Mouse (Mus musculus): Measurements from ENCODE around the gene Zdhhc8. TPM values are rescaled to one million over a fixed set of nuclear protein-coding genes. Genes with fewer than 3 reads are reported as not detected.

Gene Zdhhc8
- polyA plus RNA-seq, 1 experiment = 52.3 TPM

DNA sequence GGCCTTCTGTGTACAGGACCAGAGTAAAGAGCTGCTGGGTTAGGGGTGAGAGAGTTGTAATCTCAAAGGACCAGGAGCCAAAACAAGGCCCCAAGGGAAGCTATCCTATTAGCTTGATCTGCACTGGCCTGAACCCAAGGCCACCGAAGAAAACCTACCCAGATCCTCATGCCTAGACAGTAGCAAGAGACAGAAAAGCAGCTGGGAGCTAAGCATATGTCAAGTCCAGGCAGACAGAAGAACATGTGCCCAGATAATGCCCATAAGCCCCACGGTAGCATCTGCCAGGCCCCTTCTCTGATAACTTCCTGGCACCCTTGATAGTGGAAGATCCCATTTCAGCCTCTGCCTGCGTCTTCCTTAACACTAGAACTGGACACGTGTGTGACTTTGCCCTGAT is 48.1 kb downstream of the Zdhhc8 start:
- Histone ChIP-seq H3K4me3 (ENCODE audit: extremely low read depth, insufficient read depth, insufficient read length) (no peak overlapping the region), H3K36me3 (ENCODE audit: control insufficient read depth, insufficient read depth, low read length) (no peaks in the 10 kb centered on the region), H3K4me1 (ENCODE audit: control insufficient read depth, insufficient read depth, insufficient read length) (no peaks in the 10 kb centered on the region), H3K27ac (ENCODE audit: insufficient read depth, low read length) (no peak overlapping the region), H3K27me3 (ENCODE audit: control insufficient read depth, insufficient read depth, low read length) (no peaks in the 10 kb centered on the region)
- 83% methylated on average over 4 of the region's 4 CpGs for WGBS
- no peak for DNase-seq (ENCODE audit: low read depth in 1 of 2, low spot score in 2 of 2)
- TF ChIP-seq POLR2A (IDR thresholded peaks at IDR 0.05; ENCODE audit: low read depth, low read length) (no peak), CTCF (IDR thresholded peaks at IDR 0.05; ENCODE audit: extremely low read depth, insufficient read depth, insufficient read length, insufficient replicate concordance) (no peak)

DNA sequence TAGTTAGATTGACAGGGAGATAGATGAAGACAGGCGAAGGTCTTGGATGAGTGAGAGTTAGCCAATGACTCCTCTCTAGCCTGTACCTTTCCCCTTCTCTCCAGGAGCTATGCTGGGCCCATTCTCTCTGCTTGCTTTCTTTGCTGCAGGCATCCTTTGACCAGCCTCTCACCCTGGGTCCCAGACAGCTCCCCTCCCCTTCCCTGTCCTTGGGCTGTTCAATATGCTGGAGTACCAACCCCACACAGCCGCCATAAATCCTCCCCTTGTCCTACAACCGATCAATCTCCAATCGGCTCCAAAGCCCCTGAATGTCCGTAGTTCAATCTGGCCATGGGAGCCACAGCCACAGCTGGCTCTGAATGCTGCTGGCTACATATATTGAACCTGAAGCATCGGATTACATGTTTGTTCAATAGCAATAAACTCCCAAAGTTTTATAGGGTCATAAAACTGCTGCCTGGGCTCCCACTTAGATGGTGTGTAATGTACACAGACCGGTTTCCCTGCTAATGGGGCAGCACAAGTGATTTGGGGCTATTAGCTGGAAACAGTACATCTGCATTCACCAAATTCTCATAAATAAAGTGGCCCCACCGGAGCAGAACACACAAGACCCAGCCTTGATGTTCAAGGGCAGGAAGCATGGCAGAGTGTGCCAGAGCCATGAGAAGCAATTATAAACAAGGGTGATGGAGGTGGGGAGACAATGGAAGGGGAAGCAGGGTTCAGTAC is 49.1 kb downstream of the Zdhhc8 start:
- H3K36me3 ChIP-seq (ENCODE audit: control insufficient read depth, insufficient read depth, low read length) = no peaks in the 10 kb centered on the region
- no peak overlapping the region for H3K27ac ChIP-seq (ENCODE audit: insufficient read depth, low read length)
- H3K4me3 ChIP-seq (ENCODE audit: extremely low read depth, insufficient read depth, insufficient read length) = no peak overlapping the region
- H3K27me3 ChIP-seq (ENCODE audit: control insufficient read depth, insufficient read depth, low read length) = no peaks in the 10 kb centered on the region
- no peaks in the 10 kb centered on the region for H3K4me1 ChIP-seq (ENCODE audit: control insufficient read depth, insufficient read depth, insufficient read length)
- DNase-seq (ENCODE audit: low read depth in 1 of 2, low spot score in 2 of 2) = no peak
- 86% methylated on average over 8 of the region's 8 CpGs for WGBS
- TF ChIP-seq POLR2A (IDR thresholded peaks at IDR 0.05; ENCODE audit: low read depth, low read length) (no peak), CTCF (IDR thresholded peaks at IDR 0.05; ENCODE audit: extremely low read depth, insufficient read depth, insufficient read length, insufficient replicate concordance) (no peak)

DNA sequence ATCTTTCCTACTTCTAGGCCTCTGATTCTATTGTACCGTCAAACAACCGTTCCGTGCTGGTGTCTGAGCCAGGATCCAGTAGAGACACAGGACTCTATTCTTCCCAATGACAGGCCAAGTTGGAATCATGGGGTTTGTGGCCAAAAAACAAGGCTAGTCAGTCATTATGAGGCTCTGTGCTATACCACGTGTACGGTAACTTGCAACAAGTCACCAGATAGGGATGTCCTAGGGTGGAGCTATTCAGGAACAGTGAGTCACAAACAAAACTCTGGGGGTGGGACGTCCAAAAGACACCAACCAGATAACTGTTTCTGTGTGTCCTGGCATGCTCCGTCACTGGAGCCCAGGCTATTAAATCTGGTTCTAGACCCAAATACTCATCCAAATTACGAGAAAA is 52.2 kb downstream of the Zdhhc8 start:
- H3K27ac ChIP-seq (ENCODE audit: insufficient read depth, low read length) = no peak overlapping the region
- DNase-seq (ENCODE audit: low read depth in 1 of 2, low spot score in 2 of 2) = no peak
- H3K4me3 ChIP-seq (ENCODE audit: extremely low read depth, insufficient read depth, insufficient read length) = no peak overlapping the region
- no peaks in the 10 kb centered on the region for H3K4me1 ChIP-seq (ENCODE audit: control insufficient read depth, insufficient read depth, insufficient read length)
- 91% methylated on average over 8 of the region's 8 CpGs for WGBS
- TF ChIP-seq CTCF (IDR thresholded peaks at IDR 0.05; ENCODE audit: extremely low read depth, insufficient read depth, insufficient read length, insufficient replicate concordance) (no peak), POLR2A (IDR thresholded peaks at IDR 0.05; ENCODE audit: low read depth, low read length) (no peak)
- no peaks in the 10 kb centered on the region for H3K36me3 ChIP-seq (ENCODE audit: control insufficient read depth, insufficient read depth, low read length)
- no peaks in the 10 kb centered on the region for H3K27me3 ChIP-seq (ENCODE audit: control insufficient read depth, insufficient read depth, low read length)

DNA sequence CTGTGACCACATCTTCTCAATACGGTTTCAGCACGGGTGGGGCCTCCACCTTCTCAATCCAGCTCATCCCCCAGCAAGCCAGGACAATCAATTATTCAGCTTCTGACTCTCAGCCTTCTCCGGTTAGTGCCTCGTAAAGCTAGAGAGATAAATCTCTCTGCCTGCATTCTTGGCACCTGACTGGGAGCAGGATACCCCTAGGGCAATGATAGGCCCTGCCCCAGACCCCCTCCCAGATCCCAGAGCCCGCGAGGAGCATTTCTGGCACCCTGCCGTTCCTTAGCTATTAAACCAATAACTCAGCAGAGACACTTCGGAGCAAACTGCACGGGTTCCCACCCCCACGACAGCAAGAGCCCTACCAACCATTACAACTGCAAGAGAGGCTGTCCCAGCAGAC is 53.5 kb downstream of the Zdhhc8 start:
- WGBS = 75% methylated on average over 10 of the region's 10 CpGs
- Histone ChIP-seq H3K27ac (ENCODE audit: insufficient read depth, low read length) (no peak overlapping the region), H3K4me1 (ENCODE audit: control insufficient read depth, insufficient read depth, insufficient read length) (no peaks in the 10 kb centered on the region)

DNA sequence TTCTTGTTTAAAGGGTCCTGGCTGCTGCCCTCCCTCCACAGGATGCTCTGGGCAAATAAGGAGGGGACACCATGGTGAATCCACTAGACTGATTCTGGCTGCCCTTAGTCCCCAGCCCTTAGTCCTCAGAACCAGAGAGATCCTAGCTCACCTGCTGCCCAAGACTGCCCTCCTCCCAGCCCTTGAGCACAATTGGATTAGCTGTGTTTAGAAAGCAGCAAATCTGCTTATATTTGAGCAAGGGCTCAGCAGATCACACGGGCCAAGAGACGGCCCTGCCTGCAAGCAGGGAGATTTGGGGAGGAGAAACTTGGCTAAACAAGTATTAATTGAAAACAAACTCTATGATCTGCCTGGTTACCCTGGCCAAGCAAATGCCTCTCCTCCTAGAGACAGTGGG is 55.3 kb downstream of the Zdhhc8 start:
- no peak for DNase-seq (ENCODE audit: low read depth in 1 of 2, low spot score in 2 of 2)
- Histone ChIP-seq H3K4me1 (ENCODE audit: control insufficient read depth, insufficient read depth, insufficient read length) (no peaks in the 10 kb centered on the region), H3K4me3 (ENCODE audit: extremely low read depth, insufficient read depth, insufficient read length) (no peak overlapping the region), H3K27ac (ENCODE audit: insufficient read depth, low read length) (no peak overlapping the region), H3K27me3 (ENCODE audit: control insufficient read depth, insufficient read depth, low read length) (no peaks in the 10 kb centered on the region), H3K36me3 (ENCODE audit: control insufficient read depth, insufficient read depth, low read length) (no peaks in the 10 kb centered on the region)
- TF ChIP-seq POLR2A (IDR thresholded peaks at IDR 0.05; ENCODE audit: low read depth, low read length) = no peak
- no peak for TF ChIP-seq CTCF (IDR thresholded peaks at IDR 0.05; ENCODE audit: extremely low read depth, insufficient read depth, insufficient read length, insufficient replicate concordance)
- 79% methylated on average over 2 of the region's 2 CpGs for WGBS

More for the DNA sequence above, 53.5 kb downstream of the Zdhhc8 start:
- DNase-seq (ENCODE audit: low read depth in 1 of 2, low spot score in 2 of 2) = no peak
- TF ChIP-seq POLR2A (IDR thresholded peaks at IDR 0.05; ENCODE audit: low read depth, low read length) (no peak), CTCF (IDR thresholded peaks at IDR 0.05; ENCODE audit: extremely low read depth, insufficient read depth, insufficient read length, insufficient replicate concordance) (no peak)
- Histone ChIP-seq H3K27me3 (ENCODE audit: control insufficient read depth, insufficient read depth, low read length) (no peaks in the 10 kb centered on the region), H3K4me3 (ENCODE audit: extremely low read depth, insufficient read depth, insufficient read length) (no peak overlapping the region), H3K36me3 (ENCODE audit: control insufficient read depth, insufficient read depth, low read length) (no peaks in the 10 kb centered on the region)

DNA sequence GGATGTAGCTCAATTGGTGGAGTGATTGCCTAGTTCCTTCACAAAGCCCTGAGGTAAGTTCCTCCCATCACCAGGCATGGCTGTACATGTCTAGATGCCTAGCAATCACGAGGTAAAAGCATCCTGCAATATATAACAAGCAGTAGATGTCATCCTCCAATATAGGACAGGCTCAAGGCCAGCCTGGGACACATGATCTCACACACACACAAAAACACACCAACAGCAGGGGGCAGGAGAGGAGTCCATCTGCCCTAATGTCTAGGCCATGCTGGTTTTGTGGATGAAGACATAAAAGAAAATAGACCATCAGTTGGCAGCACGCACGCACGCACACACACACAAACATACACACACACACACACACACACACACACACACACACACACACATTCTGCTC is 58.2 kb downstream of the Zdhhc8 start:
- TF ChIP-seq CTCF (IDR thresholded peaks at IDR 0.05; ENCODE audit: extremely low read depth, insufficient read depth, insufficient read length, insufficient replicate concordance) = no peak
- TF ChIP-seq POLR2A (IDR thresholded peaks at IDR 0.05; ENCODE audit: low read depth, low read length) = no peak
- no peaks in the 10 kb centered on the region for H3K4me1 ChIP-seq (ENCODE audit: control insufficient read depth, insufficient read depth, insufficient read length)
- no peak overlapping the region for H3K4me3 ChIP-seq (ENCODE audit: extremely low read depth, insufficient read depth, insufficient read length)
- H3K36me3 ChIP-seq (ENCODE audit: control insufficient read depth, insufficient read depth, low read length) = no peaks in the 10 kb centered on the region
- 71% methylated on average over 4 of the region's 4 CpGs for WGBS
- no peak overlapping the region for H3K27ac ChIP-seq (ENCODE audit: insufficient read depth, low read length)
- no peak for DNase-seq (ENCODE audit: low read depth in 1 of 2, low spot score in 2 of 2)
- H3K27me3 ChIP-seq (ENCODE audit: control insufficient read depth, insufficient read depth, low read length) = no peaks in the 10 kb centered on the region

DNA sequence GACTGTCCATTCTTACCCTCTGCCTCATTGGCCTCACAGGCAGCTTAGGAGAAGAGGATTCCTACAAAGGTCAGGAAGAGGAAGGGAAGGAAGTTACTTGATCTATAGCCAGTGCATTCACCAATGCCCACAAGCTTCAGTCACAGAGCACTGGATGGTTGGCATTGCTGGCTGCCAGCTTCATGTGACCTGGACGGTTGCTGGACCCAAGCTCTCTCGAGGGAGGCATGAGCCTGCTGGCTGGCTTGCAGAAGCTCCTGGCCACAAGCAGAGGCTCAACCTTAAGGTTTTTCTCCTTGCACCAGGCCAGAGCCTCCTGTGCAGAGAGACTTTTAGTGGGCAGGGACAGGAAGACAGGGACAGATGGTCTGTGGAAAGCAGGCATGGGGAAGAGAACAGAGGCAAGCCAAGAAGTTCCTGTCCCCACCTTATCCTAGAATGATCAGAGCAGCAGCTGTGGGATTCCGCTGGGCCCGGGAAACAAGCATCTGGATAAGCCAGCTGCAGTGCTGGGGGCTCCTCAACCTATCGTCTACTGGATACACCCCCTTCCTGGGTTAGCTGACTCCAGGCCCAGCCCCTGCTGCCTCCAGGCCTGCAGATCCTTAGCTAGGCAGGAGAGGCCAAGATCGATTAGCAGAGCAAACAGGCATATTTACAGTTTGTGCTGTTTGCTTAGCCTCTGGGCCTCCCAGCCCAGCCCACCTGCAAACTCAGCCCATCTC is 59.0 kb downstream of the Zdhhc8 start:
- H3K27ac ChIP-seq (ENCODE audit: insufficient read depth, low read length) = no peak overlapping the region
- no peaks in the 10 kb centered on the region for H3K27me3 ChIP-seq (ENCODE audit: control insufficient read depth, insufficient read depth, low read length)
- DNase-seq (ENCODE audit: low read depth in 1 of 2, low spot score in 2 of 2) = no peak
- 32% methylated on average over 6 of the region's 6 CpGs for whole genome bisulfite sequencing
- no peaks in the 10 kb centered on the region for H3K4me1 ChIP-seq (ENCODE audit: control insufficient read depth, insufficient read depth, insufficient read length)
- no peaks in the 10 kb centered on the region for H3K36me3 ChIP-seq (ENCODE audit: control insufficient read depth, insufficient read depth, low read length)
- TF ChIP-seq POLR2A (IDR thresholded peaks at IDR 0.05; ENCODE audit: low read depth, low read length) (no peak), CTCF (IDR thresholded peaks at IDR 0.05; ENCODE audit: extremely low read depth, insufficient read depth, insufficient read length, insufficient replicate concordance) (no peak)
- H3K4me3 ChIP-seq (ENCODE audit: extremely low read depth, insufficient read depth, insufficient read length) = no peak overlapping the region
